Mouse (Mus musculus) hindbrain, embryonic 15.5 days (tissue): ENCODE measurements around the gene Dennd1a. TPM values are rescaled to one million over a fixed set of nuclear protein-coding genes. Genes with fewer than 3 reads are reported as not detected.

ENCODE experiments used
- ATAC-seq: fragments of 200-750 bp; cut with Nextera tagmentation; 2 replicates; pipeline ENCODE4 v1.8.0; 2017; ENCODE audit warnings: low read depth, moderate number of reproducible peaks, moderate TSS enrichment; ENCODE audit not compliant: low FRiP score
- H3K27ac ChIP-seq: fragments of 300-500 bp; sonication (generic); replicated peaks from 2 replicates; pipeline ENCODE4 v1.5.1; 2015; ENCODE audit warnings: mild to moderate bottlenecking, inconsistent platforms
- H3K27me3 ChIP-seq: fragments of 300-500 bp; sonication (generic); 2 replicates; pipeline ENCODE4 v1.6.1; 2015; ENCODE audit warnings: control low read depth, inconsistent platforms
- H3K36me3 ChIP-seq: fragments of 300-500 bp; sonication (generic); 2 replicates; pipeline ENCODE4 v1.6.1; 2015; ENCODE audit warnings: control low read depth, inconsistent platforms
- H3K4me1 ChIP-seq: fragments of 300-500 bp; sonication (generic); replicated peaks from 2 replicates; pipeline ENCODE4 v1.6.1; 2015; ENCODE audit warnings: control low read depth, inconsistent platforms
- H3K4me2 ChIP-seq: fragments of 300-500 bp; sonication (generic); 2 replicates; pipeline ENCODE4 v1.6.1; 2015; ENCODE audit warnings: moderate library complexity, mild to moderate bottlenecking, inconsistent platforms
- H3K4me3 ChIP-seq: fragments of 300-500 bp; sonication (generic); 2 replicates; pipeline ENCODE4 v1.5.1; 2015; ENCODE audit warnings: mild to moderate bottlenecking, inconsistent platforms
- H3K9ac ChIP-seq: fragments of 300-500 bp; sonication (generic); 2 replicates; pipeline ENCODE4 v1.6.1; 2015; ENCODE audit warnings: inconsistent platforms
- H3K9me3 ChIP-seq: fragments of 300-500 bp; sonication (generic); 2 replicates; pipeline ENCODE4 v1.6.1; 2016; ENCODE audit warnings: control low read depth, inconsistent platforms
- WGBS: fragments of 180-500 bp; shearing (Covaris S2); methylation state at CpG from one replicate; pipeline ENCODE4 v1.1.7; 2015; 5-methylcytosine and 5-hydroxymethylcytosine counted together
- polyA plus RNA-seq: library from polyadenylated mRNA; unstranded; fragments of >200 nt; fragmentation: Nextera tagmentation; extraction: Ambion mirVana; gene quantifications from 2 replicates; pipeline ENCODE4 v1.2.1, GENCODE M21; 2015

The Dennd1a gene
- polyA plus RNA-seq, 1 experiment from 2014 or later: 23.0 TPM

DNA sequence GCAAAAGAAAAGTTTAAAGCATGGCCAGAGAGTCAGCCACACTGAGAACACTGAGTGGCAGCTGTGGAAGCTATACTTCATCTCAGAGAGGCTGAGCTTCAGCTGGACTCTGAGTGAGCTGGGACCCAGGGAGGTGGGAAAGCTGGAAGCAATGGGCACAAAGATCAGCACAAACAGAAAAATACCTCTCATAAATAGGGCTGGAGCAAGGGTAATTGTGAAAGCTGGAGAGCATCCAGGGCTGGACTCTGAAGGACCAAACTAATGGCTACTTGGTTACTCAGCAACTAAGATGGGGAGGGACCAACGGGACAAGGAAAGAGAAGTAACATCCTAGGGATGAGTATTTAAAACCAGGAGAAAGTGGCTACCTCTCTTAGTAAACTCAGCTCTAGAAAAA lies 225.0 kb downstream of the Dennd1a start:
- no peak overlapping the region for H3K4me2 ChIP-seq
- H3K4me3 ChIP-seq: no peak overlapping the region
- no peaks in the 10 kb centered on the region for H3K27me3 ChIP-seq
- WGBS: 65% methylated on average over 1 of the region's 1 CpGs
- no peak for ATAC-seq
- H3K27ac ChIP-seq: no peak overlapping the region
- H3K9ac ChIP-seq: no peak overlapping the region
- H3K4me1 ChIP-seq: no peaks in the 10 kb centered on the region
- no peaks in the 10 kb centered on the region for H3K36me3 ChIP-seq
- no peaks in the 10 kb centered on the region for H3K9me3 ChIP-seq

DNA sequence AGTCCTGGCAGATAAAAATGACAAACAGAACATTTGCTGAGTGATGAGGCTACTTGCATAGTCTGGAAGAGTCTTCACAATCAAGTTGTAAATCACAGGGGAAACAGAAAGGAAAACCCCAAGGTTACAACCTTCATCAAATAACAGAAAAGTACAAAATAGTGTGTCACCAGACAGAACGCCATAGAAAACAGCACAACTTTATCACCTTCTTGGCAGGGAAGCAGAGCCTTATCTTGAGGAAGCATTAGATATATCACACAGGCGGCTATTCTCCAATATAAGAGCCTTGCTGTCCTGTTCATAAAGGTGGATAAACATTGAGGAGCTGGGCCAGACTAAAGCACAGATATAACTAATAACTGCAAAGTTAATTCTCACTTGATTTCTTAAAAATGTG lies 225.7 kb downstream of the Dennd1a start:
- H3K27me3 ChIP-seq: no peaks in the 10 kb centered on the region
- no peak for ATAC-seq
- no peaks in the 10 kb centered on the region for H3K4me1 ChIP-seq
- no peak overlapping the region for H3K4me2 ChIP-seq
- no peaks in the 10 kb centered on the region for H3K36me3 ChIP-seq
- H3K9me3 ChIP-seq: no peaks in the 10 kb centered on the region
- no peak overlapping the region for H3K9ac ChIP-seq
- no peak overlapping the region for H3K4me3 ChIP-seq
- 87% methylated on average over 2 of the region's 2 CpGs for WGBS
- H3K27ac ChIP-seq: no peak overlapping the region

DNA sequence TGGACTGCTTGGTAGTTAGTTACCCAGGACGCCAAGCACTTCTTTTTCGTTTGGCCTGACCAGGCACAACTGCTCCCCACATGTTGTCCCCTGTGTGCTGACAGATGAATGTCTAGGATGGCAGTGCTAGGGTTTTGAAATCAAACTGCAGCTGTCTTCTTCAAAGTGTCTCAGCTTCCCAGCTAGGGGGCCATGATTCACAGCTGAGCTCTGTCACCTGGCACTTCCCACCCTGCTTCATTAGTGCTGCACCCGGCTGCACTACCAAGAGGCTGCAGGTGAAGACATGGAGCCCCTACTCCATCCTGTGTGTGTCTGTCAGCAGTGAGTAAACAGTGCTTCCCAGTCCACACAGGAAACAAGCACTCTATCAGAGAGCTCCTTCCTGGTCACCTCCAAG lies 234.8 kb downstream of the Dennd1a start:
- H3K4me3 ChIP-seq: no peak overlapping the region
- no peaks in the 10 kb centered on the region for H3K36me3 ChIP-seq
- H3K9ac ChIP-seq: no peak overlapping the region
- H3K27ac ChIP-seq: no peak overlapping the region
- H3K9me3 ChIP-seq: no peaks in the 10 kb centered on the region
- ATAC-seq: no peak
- WGBS: 51% methylated on average over 3 of the region's 3 CpGs
- no peak overlapping the region for H3K4me2 ChIP-seq
- H3K27me3 ChIP-seq: no peaks in the 10 kb centered on the region
- no peaks in the 10 kb centered on the region for H3K4me1 ChIP-seq

DNA sequence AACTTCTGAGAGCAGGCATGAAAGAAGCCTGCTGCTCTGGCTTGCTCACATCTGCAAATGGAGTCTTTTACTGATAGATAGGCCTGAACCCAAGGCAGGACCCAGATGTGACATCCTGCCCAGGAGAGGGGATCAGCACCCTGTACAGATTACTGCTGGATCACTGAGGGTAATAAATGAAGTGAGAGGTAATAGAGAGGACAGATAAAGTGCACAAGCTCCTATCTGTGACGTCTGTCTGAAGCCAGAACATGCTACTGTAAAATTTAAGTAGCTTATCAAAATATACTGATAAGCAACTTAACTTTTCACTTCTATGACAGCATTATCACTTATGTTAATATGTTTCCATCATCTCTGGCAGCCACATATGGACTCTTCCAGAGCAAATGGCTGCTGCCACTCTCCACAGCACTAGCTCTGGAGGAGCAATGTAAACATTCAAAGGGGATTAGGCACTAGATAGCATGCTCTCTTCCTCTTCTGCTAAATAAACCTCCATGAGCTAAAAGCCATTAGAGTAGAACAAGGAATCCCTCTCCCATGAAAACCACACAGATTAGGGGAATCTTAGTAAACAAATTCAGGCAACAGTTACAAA lies 235.6 kb downstream of the Dennd1a start:
- ATAC-seq: no peak
- no peaks in the 10 kb centered on the region for H3K36me3 ChIP-seq
- no peak overlapping the region for H3K27ac ChIP-seq
- no peak overlapping the region for H3K9ac ChIP-seq
- 67% methylated on average over 1 of the region's 1 CpGs for WGBS
- H3K9me3 ChIP-seq: no peaks in the 10 kb centered on the region
- no peak overlapping the region for H3K4me2 ChIP-seq
- H3K27me3 ChIP-seq: no peaks in the 10 kb centered on the region
- no peak overlapping the region for H3K4me3 ChIP-seq
- no peaks in the 10 kb centered on the region for H3K4me1 ChIP-seq

DNA sequence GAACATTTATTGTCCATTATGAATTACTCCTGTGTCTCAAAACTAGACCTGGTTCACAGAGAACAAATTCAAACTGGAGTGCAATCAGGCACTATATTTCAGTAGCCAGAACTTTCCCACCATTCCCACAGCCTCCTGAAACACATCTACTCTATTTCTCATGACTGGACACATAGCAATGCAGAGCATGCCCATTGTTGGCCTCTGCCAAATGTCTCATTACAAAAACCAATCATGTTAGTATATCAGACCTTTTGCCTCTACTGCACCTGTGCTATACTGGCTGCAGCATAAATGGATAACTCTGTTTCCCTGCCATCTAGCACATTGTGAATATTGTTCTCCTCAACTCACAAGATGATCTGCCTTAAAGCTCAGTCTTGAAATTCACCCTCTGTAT lies 238.2 kb downstream of the Dennd1a start:
- H3K36me3 ChIP-seq: no peaks in the 10 kb centered on the region
- H3K9ac ChIP-seq: no peak overlapping the region
- no peak overlapping the region for H3K4me3 ChIP-seq
- H3K4me2 ChIP-seq: no peak overlapping the region
- ATAC-seq: no peak
- H3K4me1 ChIP-seq: no peaks in the 10 kb centered on the region
- H3K27me3 ChIP-seq: no peaks in the 10 kb centered on the region
- H3K27ac ChIP-seq: no peak overlapping the region
- no peaks in the 10 kb centered on the region for H3K9me3 ChIP-seq

DNA sequence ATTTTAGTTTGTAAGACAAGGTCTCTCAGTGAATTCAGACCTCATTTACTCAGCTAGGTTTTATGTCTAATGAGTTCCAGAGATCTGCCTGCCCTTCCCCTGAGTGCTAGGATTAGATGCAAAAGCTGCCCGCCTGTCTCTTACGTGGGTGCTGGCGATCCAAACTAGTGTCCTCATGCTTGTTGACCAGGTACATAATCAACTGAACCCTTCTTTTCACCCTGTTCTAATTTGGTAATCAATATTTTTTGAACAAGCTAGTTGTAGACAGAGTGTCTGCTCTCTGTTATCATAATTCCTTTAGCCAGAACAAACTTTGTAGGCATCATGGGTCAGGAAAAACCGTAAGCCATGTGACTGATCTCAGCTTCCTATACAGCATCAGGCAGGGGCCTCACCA lies 241.9 kb downstream of the Dennd1a start:
- Histone ChIP-seq H3K27me3 (no peaks in the 10 kb centered on the region), H3K9ac (no peak overlapping the region), H3K9me3 (no peaks in the 10 kb centered on the region), H3K4me2 (no peak overlapping the region), H3K4me3 (no peak overlapping the region), H3K36me3 (no peaks in the 10 kb centered on the region), H3K4me1 (peaks cover 5% of the 10 kb centered on the region; the same call in 1 of the 2 replicates), H3K27ac (no peak overlapping the region)
- 93% methylated on average over 4 of the region's 4 CpGs for WGBS
- ATAC-seq: no peak

DNA sequence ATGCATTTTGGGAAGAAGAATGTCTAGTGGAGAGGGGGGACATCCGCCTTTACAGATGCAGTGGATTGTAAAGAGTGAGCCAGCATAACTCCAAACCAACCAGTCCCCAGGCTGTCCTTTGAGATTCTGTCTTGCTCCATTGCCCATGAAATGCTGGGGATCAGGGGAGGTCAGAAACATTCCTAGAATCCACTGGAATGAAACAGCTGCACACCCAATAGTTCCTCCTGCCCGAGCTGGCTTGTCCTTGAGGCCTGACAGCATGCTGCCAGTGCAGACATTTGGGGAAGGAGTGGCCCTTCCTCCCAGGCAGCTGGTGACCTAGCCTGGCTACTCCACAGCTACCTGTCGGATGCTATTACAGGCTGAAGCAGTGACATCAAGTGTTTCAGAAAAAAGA lies 246.3 kb downstream of the Dennd1a start:
- Histone ChIP-seq H3K27ac (no peak overlapping the region), H3K36me3 (no peaks in the 10 kb centered on the region), H3K27me3 (no peaks in the 10 kb centered on the region), H3K4me1 (peaks cover 5% of the 10 kb centered on the region; the same call in 1 of the 2 replicates), H3K9ac (no peak overlapping the region), H3K9me3 (no peaks in the 10 kb centered on the region), H3K4me2 (no peak overlapping the region), H3K4me3 (no peak overlapping the region)
- ATAC-seq: no peak
- WGBS: 30% methylated on average over 3 of the region's 3 CpGs

DNA sequence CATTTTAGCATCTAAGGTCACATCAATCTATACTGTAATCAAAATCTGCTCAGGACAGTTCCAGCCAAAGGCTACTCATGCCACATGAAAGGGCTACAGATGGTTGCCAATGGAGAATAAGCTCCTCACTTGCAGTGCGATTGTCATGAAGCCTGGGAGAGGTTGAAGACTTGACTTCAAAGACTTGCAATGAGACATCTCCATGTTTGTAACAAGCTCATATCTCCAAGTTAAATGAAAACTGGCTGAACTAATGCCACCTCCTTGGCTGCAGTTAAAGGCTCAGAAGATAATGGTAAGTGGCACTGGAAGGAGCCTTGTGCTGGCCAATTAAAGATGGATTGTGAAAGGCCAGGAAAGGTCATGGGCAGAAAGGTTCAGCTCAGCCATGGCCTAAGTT lies 247.6 kb downstream of the Dennd1a start:
- Histone ChIP-seq H3K36me3 (no peaks in the 10 kb centered on the region), H3K4me1 (peaks cover 5% of the 10 kb centered on the region; the same call in 1 of the 2 replicates), H3K4me3 (no peak overlapping the region), H3K9me3 (no peaks in the 10 kb centered on the region), H3K27me3 (no peaks in the 10 kb centered on the region), H3K9ac (no peak overlapping the region), H3K27ac (no peak overlapping the region), H3K4me2 (no peak overlapping the region)
- 94% methylated on average over 1 of the region's 1 CpGs for WGBS
- ATAC-seq: no peak

DNA sequence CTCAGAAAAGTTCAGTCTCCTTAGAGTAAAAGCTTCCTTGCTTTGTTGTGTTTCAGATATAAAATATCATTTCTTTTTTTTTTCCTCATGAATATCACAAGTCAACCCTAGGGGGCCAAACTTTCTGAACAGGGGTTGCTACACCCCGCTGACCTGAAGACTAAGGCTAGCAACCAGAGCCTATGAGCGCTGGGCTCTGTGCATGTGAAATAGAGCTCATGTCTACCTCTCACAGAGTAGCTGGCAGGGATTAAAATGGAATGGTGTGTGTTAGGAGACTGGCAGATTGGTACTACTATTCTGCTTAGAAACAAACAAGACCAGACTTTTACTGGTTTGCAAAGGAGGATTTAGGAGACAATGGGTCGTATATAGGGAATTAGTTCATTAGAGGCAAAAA lies 258.9 kb downstream of the Dennd1a start:
- Histone ChIP-seq H3K4me1 (no peaks in the 10 kb centered on the region), H3K27ac (no peak overlapping the region), H3K36me3 (no peaks in the 10 kb centered on the region), H3K9me3 (no peaks in the 10 kb centered on the region), H3K4me2 (no peak overlapping the region), H3K27me3 (no peaks in the 10 kb centered on the region), H3K9ac (no peak overlapping the region), H3K4me3 (no peak overlapping the region)
- WGBS: 84% methylated on average over 3 of the region's 3 CpGs
- no peak for ATAC-seq

DNA sequence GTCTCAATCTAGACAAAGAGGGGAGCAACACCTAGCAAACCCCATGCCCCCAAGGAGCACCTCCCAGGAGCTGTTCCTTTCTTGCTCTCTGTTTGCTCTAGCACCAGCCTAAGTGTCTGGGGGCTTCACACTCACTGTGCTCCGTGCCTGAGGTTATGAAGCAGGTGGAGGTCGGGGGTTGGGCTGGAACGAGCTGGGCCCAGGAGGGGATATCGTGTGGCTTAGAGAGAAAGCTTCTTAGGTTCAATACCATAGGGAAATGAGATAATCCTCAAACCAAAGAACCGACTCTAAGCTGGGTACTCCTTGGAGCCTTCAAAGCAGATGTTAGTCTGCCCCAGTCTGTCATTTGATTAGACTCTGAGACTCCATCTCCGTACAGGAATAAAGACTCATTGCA lies 261.6 kb downstream of the Dennd1a start:
- 46% methylated on average over 6 of the region's 6 CpGs for WGBS
- no peak overlapping the region for H3K4me2 ChIP-seq
- H3K27ac ChIP-seq: no peak overlapping the region
- H3K4me3 ChIP-seq: no peak overlapping the region
- no peaks in the 10 kb centered on the region for H3K9me3 ChIP-seq
- no peaks in the 10 kb centered on the region for H3K27me3 ChIP-seq
- H3K36me3 ChIP-seq: no peaks in the 10 kb centered on the region
- no peak for ATAC-seq
- no peaks in the 10 kb centered on the region for H3K4me1 ChIP-seq
- H3K9ac ChIP-seq: no peak overlapping the region

DNA sequence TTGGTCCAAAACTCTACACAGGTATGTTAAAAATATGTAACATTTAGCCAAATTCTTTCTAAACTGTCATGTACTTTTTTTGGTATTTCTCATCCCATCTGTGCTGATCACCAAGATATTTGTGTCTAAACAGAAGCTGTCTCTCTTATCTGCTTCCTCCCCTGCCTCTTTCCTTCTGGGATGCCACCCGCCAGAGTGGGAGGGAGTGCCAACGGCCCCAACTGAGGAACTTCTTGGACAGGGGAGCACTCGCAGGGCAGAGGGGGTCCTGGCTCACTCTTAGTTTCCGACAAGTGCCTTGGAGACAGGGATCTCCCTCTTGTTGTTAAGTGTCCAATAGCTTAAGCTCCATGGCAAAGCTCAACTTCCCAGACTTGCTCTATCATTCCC lies 263.5 kb downstream of the Dennd1a start:
- no peak overlapping the region for H3K4me3 ChIP-seq
- no peak overlapping the region for H3K4me2 ChIP-seq
- no peaks in the 10 kb centered on the region for H3K9me3 ChIP-seq
- no peak overlapping the region for H3K27ac ChIP-seq
- no peaks in the 10 kb centered on the region for H3K36me3 ChIP-seq
- H3K9ac ChIP-seq: no peak overlapping the region
- no peak for ATAC-seq
- H3K4me1 ChIP-seq: no peaks in the 10 kb centered on the region
- no peaks in the 10 kb centered on the region for H3K27me3 ChIP-seq
- 71% methylated on average over 4 of the region's 4 CpGs for WGBS

DNA sequence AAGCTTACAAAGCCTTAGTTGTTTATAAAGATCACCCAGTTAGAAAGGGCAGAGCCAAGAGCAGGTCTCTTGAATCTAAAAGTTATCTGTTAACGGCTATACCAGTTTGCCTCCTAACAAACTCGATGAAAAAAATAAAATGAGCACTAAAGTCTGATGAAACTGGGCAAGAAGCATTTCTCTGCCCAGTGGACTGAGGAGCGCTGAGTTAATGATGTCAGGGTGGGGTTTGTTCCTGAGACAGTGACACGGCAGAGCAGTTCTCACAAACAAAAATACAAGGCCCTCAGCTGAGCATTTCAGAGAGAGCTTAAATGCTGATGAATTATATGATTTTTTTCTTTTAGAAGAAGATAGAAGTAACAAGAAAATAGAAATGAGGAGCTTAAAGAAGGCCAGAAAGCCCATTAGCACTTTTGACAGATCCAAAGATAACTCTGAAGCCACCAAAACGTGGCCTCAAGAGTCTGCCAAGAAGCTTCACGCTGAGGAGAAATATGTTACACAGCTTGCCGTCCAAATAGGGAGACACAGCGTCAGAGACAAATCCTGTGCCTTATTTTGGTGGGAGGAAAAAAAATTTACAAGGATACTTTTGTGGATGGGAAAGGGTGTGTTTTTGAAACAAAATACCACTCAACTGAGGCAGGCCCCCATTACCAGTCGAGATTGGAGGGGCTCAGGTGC lies 264.0 kb downstream of the Dennd1a start:
- Histone ChIP-seq H3K27ac (no peak overlapping the region), H3K27me3 (no peaks in the 10 kb centered on the region), H3K4me3 (no peak overlapping the region), H3K9ac (no peak overlapping the region), H3K4me1 (no peaks in the 10 kb centered on the region), H3K4me2 (no peak overlapping the region), H3K9me3 (no peaks in the 10 kb centered on the region), H3K36me3 (no peaks in the 10 kb centered on the region)
- no peak for ATAC-seq
- WGBS: 76% methylated on average over 9 of the region's 9 CpGs

DNA sequence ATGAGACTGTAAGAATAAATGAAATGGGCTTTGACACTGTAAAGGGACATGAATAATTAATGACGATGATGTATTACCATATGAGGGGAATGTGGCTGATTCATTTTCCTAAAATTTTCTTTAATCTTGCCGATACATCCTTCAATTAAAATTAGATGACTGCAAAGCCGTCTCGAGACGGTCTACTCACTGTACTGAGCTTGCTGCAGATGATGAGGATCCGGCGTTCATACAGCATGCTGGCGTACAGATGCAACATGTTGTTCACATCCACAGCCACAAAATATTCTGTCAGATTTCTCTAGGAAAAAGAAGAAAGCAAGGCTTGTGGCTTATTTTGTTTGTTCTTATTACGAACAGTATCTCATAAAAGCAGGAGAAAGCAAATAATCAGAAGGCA lies 266.0 kb downstream of the Dennd1a start:
- Histone ChIP-seq H3K4me2 (no peak overlapping the region), H3K4me1 (no peaks in the 10 kb centered on the region), H3K9me3 (no peaks in the 10 kb centered on the region), H3K27me3 (no peaks in the 10 kb centered on the region), H3K4me3 (no peak overlapping the region), H3K9ac (no peak overlapping the region), H3K27ac (no peak overlapping the region), H3K36me3 (no peaks in the 10 kb centered on the region)
- no peak for ATAC-seq
- 83% methylated on average over 9 of the region's 9 CpGs for WGBS
